Mouse (Mus musculus) embryonic facial prominence, embryonic 14.5 days (tissue): ENCODE measurements around the gene Rrp1. TPM values are rescaled to one million over a fixed set of nuclear protein-coding genes. Genes with fewer than 3 reads are reported as not detected.

Experiments
- ATAC-seq: fragments of 200-750 bp; cut with Nextera tagmentation; 2 replicates; pipeline ENCODE4 v1.8.0; 2017; ENCODE audit warnings: low read depth, moderate number of reproducible peaks, moderate TSS enrichment
- DNase-seq: peaks from one replicate; pipeline ENCODE4 v3.0.0-alpha.2; 2015; ENCODE audit warnings: low spot score
- H3K27ac ChIP-seq: fragments of 300-500 bp; sonication (generic); replicated peaks from 2 replicates; pipeline ENCODE4 v1.5.1; 2014; ENCODE audit warnings: low read depth, mild to moderate bottlenecking, low read length, moderate library complexity
- H3K27me3 ChIP-seq: fragments of 300-500 bp; sonication (generic); replicated peaks from 2 replicates; pipeline ENCODE4 v1.6.1; 2014; ENCODE audit warnings: low read length; ENCODE audit not compliant: control insufficient read depth, insufficient read depth
- H3K36me3 ChIP-seq: fragments of 300-500 bp; sonication (generic); 2 replicates; pipeline ENCODE4 v1.6.1; 2014; ENCODE audit warnings: low read length, mixed read lengths; ENCODE audit not compliant: control insufficient read depth, insufficient read depth
- H3K4me1 ChIP-seq: fragments of 300-500 bp; sonication (generic); 2 replicates; pipeline ENCODE4 v1.6.1; 2014; ENCODE audit warnings: antibody characterized with exemption, low read length; ENCODE audit not compliant: control insufficient read depth, insufficient read depth
- H3K4me2 ChIP-seq: fragments of 300-500 bp; sonication (generic); 2 replicates; pipeline ENCODE4 v1.6.1; 2014; ENCODE audit warnings: low read depth, mild to moderate bottlenecking, low read length, moderate library complexity, mixed read lengths
- H3K4me3 ChIP-seq: fragments of 300-500 bp; sonication (generic); 2 replicates; pipeline ENCODE4 v1.5.1; 2014; ENCODE audit warnings: low read depth, mild to moderate bottlenecking, low read length
- H3K9ac ChIP-seq: fragments of 300-500 bp; sonication (generic); 2 replicates; pipeline ENCODE4 v1.6.1; 2014; ENCODE audit warnings: low read depth, mild to moderate bottlenecking, low read length, moderate library complexity, mixed read lengths
- H3K9me3 ChIP-seq: fragments of 300-500 bp; sonication (generic); 2 replicates; pipeline ENCODE4 v1.6.1; 2016; ENCODE audit warnings: low read length; ENCODE audit not compliant: control insufficient read depth
- WGBS: fragments of 180-500 bp; shearing (Covaris S2); extraction: QIAGEN DNeasy Blood & Tissue Kit; methylation state at CpG from one replicate; pipeline ENCODE4 v1.1.7; 2014; 5-methylcytosine and 5-hydroxymethylcytosine counted together
- polyA plus RNA-seq: library from polyadenylated mRNA; unstranded; fragments of >200 nt; fragmentation: Nextera tagmentation; extraction: Ambion mirVana; gene quantifications from 2 replicates; pipeline ENCODE4 v1.2.1, GENCODE M21; 2014

Gene Rrp1
- polyA plus RNA-seq, 1 experiment from 2014 or later = 204 TPM

GRCm38 (mm10) chr10:78385520-78385919 is 27.3 kb downstream of the Rrp1 start:
- no peak overlapping the region for H3K27ac ChIP-seq
- WGBS = 80% methylated on average over 5 of the region's 5 CpGs
- DNase-seq = no peak
- H3K27me3 ChIP-seq = peaks cover 9% of the 10 kb centered on the region; the same call in 1 of the 2 replicates
- no peak for ATAC-seq
- H3K9ac ChIP-seq = no peak overlapping the region
- H3K4me1 ChIP-seq = no peaks in the 10 kb centered on the region
- H3K4me3 ChIP-seq = no peak overlapping the region
- no peak overlapping the region for H3K4me2 ChIP-seq
- H3K36me3 ChIP-seq = no peaks in the 10 kb centered on the region
- no peaks in the 10 kb centered on the region for H3K9me3 ChIP-seq

GRCm38 (mm10) chr10:78383567-78383966 is 29.3 kb downstream of the Rrp1 start:
- Histone ChIP-seq H3K4me3 (no peak overlapping the region), H3K4me2 (no peak overlapping the region), H3K27ac (no peak overlapping the region), H3K9ac (no peak overlapping the region), H3K36me3 (no peaks in the 10 kb centered on the region), H3K27me3 (no peaks in the 10 kb centered on the region), H3K9me3 (no peaks in the 10 kb centered on the region), H3K4me1 (no peaks in the 10 kb centered on the region)
- ATAC-seq (no peak), DNase-seq (no peak)
- WGBS = 73% methylated on average over 3 of the region's 3 CpGs

- Histone ChIP-seq H3K9ac (no peak overlapping the region), H3K36me3 (no peaks in the 10 kb centered on the region), H3K4me3 (no peak overlapping the region), H3K9me3 (no peaks in the 10 kb centered on the region), H3K4me1 (no peaks in the 10 kb centered on the region), H3K4me2 (no peak overlapping the region), H3K27me3 (no peaks in the 10 kb centered on the region), H3K27ac (no peak overlapping the region)
- DNase-seq = no peak
- WGBS = 95% methylated on average over 7 of the region's 7 CpGs
- no peak for ATAC-seq
These were observed 34.3 kb downstream of the Rrp1 start for GRCm38 (mm10) chr10:78378516-78378915.

GRCm38 (mm10) chr10:78372681-78373668 is 39.9 kb downstream of the Rrp1 start:
- Histone ChIP-seq H3K4me1 (no peaks in the 10 kb centered on the region), H3K27ac (no peak overlapping the region), H3K27me3 (no peaks in the 10 kb centered on the region), H3K36me3 (no peaks in the 10 kb centered on the region), H3K4me3 (no peak overlapping the region), H3K4me2 (no peak overlapping the region), H3K9ac (no peak overlapping the region), H3K9me3 (no peaks in the 10 kb centered on the region)
- DNase-seq (no peak), ATAC-seq (no peak)
- 67% methylated on average over 27 of the region's 27 CpGs for WGBS

- DNase-seq = no peak
- H3K27me3 ChIP-seq = no peaks in the 10 kb centered on the region
These were observed 41.1 kb downstream of the Rrp1 start for GRCm38 (mm10) chr10:78371746-78372145.

GRCm38 (mm10) chr10:78367586-78367985 is 45.3 kb downstream of the Rrp1 start:
- no peak for ATAC-seq
- no peak for DNase-seq
- Histone ChIP-seq H3K27ac (no peak overlapping the region), H3K9me3 (no peaks in the 10 kb centered on the region), H3K27me3 (no peaks in the 10 kb centered on the region), H3K4me2 (no peak overlapping the region), H3K4me1 (no peaks in the 10 kb centered on the region), H3K4me3 (no peak overlapping the region), H3K36me3 (no peaks in the 10 kb centered on the region), H3K9ac (no peak overlapping the region)
- WGBS = 51% methylated on average over 4 of the region's 4 CpGs

More at GRCm38 (mm10) chr10:78371746-78372145, 41.1 kb downstream of the Rrp1 start:
- no peak overlapping the region for H3K4me3 ChIP-seq
- no peaks in the 10 kb centered on the region for H3K36me3 ChIP-seq
- H3K27ac ChIP-seq = no peak overlapping the region
- H3K4me2 ChIP-seq = no peak overlapping the region
- WGBS = 76% methylated on average over 6 of the region's 6 CpGs
- H3K4me1 ChIP-seq = no peaks in the 10 kb centered on the region
- H3K9ac ChIP-seq = no peak overlapping the region
- ATAC-seq = no peak
- H3K9me3 ChIP-seq = no peaks in the 10 kb centered on the region

GRCm38 (mm10) chr10:78366851-78367312 is 46.0 kb downstream of the Rrp1 start:
- Histone ChIP-seq H3K4me2 (no peak overlapping the region), H3K4me3 (no peak overlapping the region), H3K9me3 (no peaks in the 10 kb centered on the region), H3K36me3 (no peaks in the 10 kb centered on the region), H3K4me1 (no peaks in the 10 kb centered on the region), H3K9ac (no peak overlapping the region), H3K27ac (no peak overlapping the region), H3K27me3 (no peaks in the 10 kb centered on the region)
- WGBS = 63% methylated on average over 9 of the region's 9 CpGs
- DNase-seq = no peak
- no peak for ATAC-seq

GRCm38 (mm10) chr10:78366195-78366834 is 46.5 kb downstream of the Rrp1 start:
- H3K27me3 ChIP-seq = no peaks in the 10 kb centered on the region
- no peak overlapping the region for H3K4me2 ChIP-seq
- 53% methylated on average over 5 of the region's 5 CpGs for whole genome bisulfite sequencing
- no peak overlapping the region for H3K9ac ChIP-seq
- ATAC-seq (no peak), DNase-seq (no peak)
- H3K27ac ChIP-seq = no peak overlapping the region
- no peaks in the 10 kb centered on the region for H3K4me1 ChIP-seq
- no peak overlapping the region for H3K4me3 ChIP-seq
- no peaks in the 10 kb centered on the region for H3K9me3 ChIP-seq
- H3K36me3 ChIP-seq = no peaks in the 10 kb centered on the region
